9 mouse cellular contexts compared by ENCODE assay signal in the genomic region with DNA sequence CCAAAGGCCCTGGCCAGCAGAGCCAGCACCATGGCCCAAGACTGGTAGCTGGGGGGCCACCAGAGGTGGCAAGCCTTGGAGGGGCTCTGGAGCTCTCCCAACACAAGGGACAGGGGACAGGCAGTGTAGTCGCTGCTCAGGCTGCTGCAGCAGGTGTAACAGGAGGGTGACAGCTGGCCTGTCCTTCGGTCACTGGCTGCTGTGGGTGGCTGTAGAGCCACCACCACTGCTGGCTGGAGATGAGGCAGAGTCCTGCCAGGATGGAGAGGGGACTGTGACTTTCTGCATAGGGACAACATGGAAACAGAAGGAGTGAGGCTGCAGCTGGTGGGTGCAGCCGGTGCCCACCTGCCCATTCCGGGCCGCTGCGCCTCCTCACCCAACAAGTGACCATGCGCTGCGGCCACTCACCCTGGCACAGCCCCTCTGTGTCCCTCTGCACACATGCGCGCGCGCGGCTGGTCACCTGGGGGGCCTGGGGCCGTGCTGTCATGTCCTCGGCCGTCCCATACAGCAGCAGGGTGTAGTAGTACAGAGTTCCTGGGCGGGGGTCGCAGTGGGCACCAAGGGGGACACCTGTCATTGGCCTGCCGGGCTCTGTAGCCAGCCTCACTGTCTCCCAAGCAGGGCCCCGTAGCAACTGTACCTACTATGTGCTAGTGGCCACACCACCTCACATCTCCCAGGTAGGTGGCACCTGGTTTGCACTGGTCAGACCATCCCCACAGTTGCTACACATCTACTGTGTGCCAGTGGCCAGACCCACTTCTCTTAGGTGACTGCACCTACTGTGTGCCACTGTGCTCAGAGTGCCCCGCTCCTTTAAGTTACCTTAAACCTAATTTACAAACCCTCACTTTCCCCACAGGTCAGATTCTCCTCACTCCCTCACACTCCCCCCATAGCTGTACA. TPM values are rescaled to one million over a fixed set of nuclear protein-coding genes. Genes with fewer than 3 reads are reported as not detected.
DNase-seq lines count a peak whose midpoint lies in the region; ATAC-seq and TF ChIP-seq lines count a peak whose summit lies in the region.
"Had no signal": no experiment of that assay in that cellular context is flagged by ENCODE, and none has a peak within 500 bp of the region (broad histone marks: within the 10 kb centered on the region; RNA-seq: fewer than 3 reads in every experiment).

No protein-coding gene starts in this region.

- H3K36me3 ChIP-seq in heart, embryonic 14.5 days (ENCODE audit: control insufficient read depth, insufficient read depth, low read length): peaks cover 15% of the 10 kb centered on the region
- H3K36me3 ChIP-seq in E14TG2a.4 (ENCODE audit: insufficient read depth, low read length): peaks cover 25% of the 10 kb centered on the region
- H3K36me3 ChIP-seq in embryonic facial prominence, embryonic 15.5 days: peaks cover 18% of the 10 kb centered on the region; the same call in 1 of the 2 replicates
- peaks cover 21% of the 10 kb centered on the region for H3K36me3 ChIP-seq in liver, embryonic 15.5 days (replicated peaks)

- peak overlapping the region; percentile 96 for H3K4me2 ChIP-seq in heart, embryonic 14.5 days (ENCODE audit: low read length)
- peak overlapping the region; percentile 100 for H3K4me2 ChIP-seq in embryonic facial prominence, embryonic 15.5 days (replicated peaks)
- H3K4me2 ChIP-seq in liver, embryonic 15.5 days: peak overlapping the region; percentile 100

- TF ChIP-seq CTCF in E14TG2a.4 (conservative IDR thresholded peaks at IDR 0.05; ENCODE audit: low read length): no peak

- peaks cover 11% of the 10 kb centered on the region for H3K27me3 ChIP-seq in heart, embryonic 14.5 days (ENCODE audit: control insufficient read depth, insufficient read depth, low read length)
- H3K27me3 ChIP-seq in E14TG2a.4 (ENCODE audit: insufficient read depth, low read length): peaks cover 38% of the 10 kb centered on the region
- H3K27me3 ChIP-seq in embryonic facial prominence, embryonic 15.5 days: peaks cover 8% of the 10 kb centered on the region
- H3K27me3 ChIP-seq in liver, embryonic 15.5 days: peaks cover 2% of the 10 kb centered on the region
- H3K27me3 ChIP-seq: Patski had no signal

- no peak overlapping the region for H3K4me3 ChIP-seq in heart, embryonic 14.5 days (ENCODE audit: control insufficient read depth in 1 of 2, insufficient read depth in 1 of 2, low read depth in 1 of 2, low read length in 2 of 2)
- peak overlapping the region; percentile 96; the same call in 1 of the 2 replicates for H3K4me3 ChIP-seq in E14TG2a.4 (replicated peaks; ENCODE audit: low read length)
- peak overlapping the region; percentile 62; the same call in 1 of the 2 replicates for H3K4me3 ChIP-seq in embryonic facial prominence, embryonic 15.5 days (replicated peaks)
- H3K4me3 ChIP-seq in liver, embryonic 15.5 days (replicated peaks): peak overlapping the region; percentile 77

- no peaks in the 10 kb centered on the region for H3K9me3 ChIP-seq in heart, embryonic 14.5 days (ENCODE audit: control insufficient read depth, low read length)
- H3K9me3 ChIP-seq in E14TG2a.4 (ENCODE audit: low read length): no peaks in the 10 kb centered on the region
- no peaks in the 10 kb centered on the region for H3K9me3 ChIP-seq in embryonic facial prominence, embryonic 15.5 days (replicated peaks)
- no peaks in the 10 kb centered on the region for H3K9me3 ChIP-seq in liver, embryonic 15.5 days (replicated peaks)

- no peak overlapping the region for H3K27ac ChIP-seq in heart, embryonic 14.5 days (replicated peaks in 1 of 2; ENCODE audit: control insufficient read depth in 1 of 2, insufficient read depth in 1 of 2, low read depth in 2 of 2, low read length in 2 of 2)
- H3K27ac ChIP-seq in embryonic facial prominence, embryonic 15.5 days (replicated peaks): no peak overlapping the region
- peak overlapping the region; percentile 86 for H3K27ac ChIP-seq in liver, embryonic 15.5 days (replicated peaks)

- ATAC-seq in heart, embryonic 14.5 days (ENCODE audit: insufficient number of reproducible peaks, insufficient read depth, low FRiP score, low read depth): no peak
- no peak for ATAC-seq in embryonic facial prominence, embryonic 15.5 days (ENCODE audit: insufficient number of reproducible peaks, low FRiP score, low TSS enrichment, low read depth)
- ATAC-seq in liver, embryonic 15.5 days (ENCODE audit: insufficient read depth): no peak
- ATAC-seq: Patski had no signal

- no peak overlapping the region for H3K9ac ChIP-seq in heart, embryonic 14.5 days (ENCODE audit: low read length)
- H3K9ac ChIP-seq in embryonic facial prominence, embryonic 15.5 days: no peak overlapping the region
- peak overlapping the region; percentile 21 for H3K9ac ChIP-seq in liver, embryonic 15.5 days

- intact Hi-C loops in heart, postnatal 10 days (cut with DNase I): no loop called here

- no peak for DNase-seq in heart, postnatal 10 days
- no peak for DNase-seq in urinary bladder, adult 2 months (ENCODE audit: low spot score)
- no peak for DNase-seq in Muller cell, postnatal 12 days (ENCODE audit: inconsistent ontology term)
- no peak for DNase-seq in lung, postnatal 14 days

- 86% methylated on average over 21 of the region's 21 CpGs for WGBS in heart, embryonic 14.5 days
- 88% methylated on average over 21 of the region's 21 CpGs for WGBS in embryonic facial prominence, embryonic 15.5 days
- 78% methylated on average over 21 of the region's 21 CpGs for WGBS in liver, embryonic 15.5 days (ENCODE audit: insufficient replicate concordance)

- peaks cover 11 to 26% of the 10 kb centered on the region in 2 experiments for H3K4me1 ChIP-seq in heart, embryonic 14.5 days (ENCODE audit: control insufficient read depth in 2 of 2, insufficient read depth in 2 of 2, low read length in 2 of 2)
- H3K4me1 ChIP-seq in E14TG2a.4 (replicated peaks; ENCODE audit: low read depth, low read length): peaks cover 78% of the 10 kb centered on the region
- H3K4me1 ChIP-seq in embryonic facial prominence, embryonic 15.5 days: peaks cover 50% of the 10 kb centered on the region
- H3K4me1 ChIP-seq in liver, embryonic 15.5 days (replicated peaks): peaks cover 81% of the 10 kb centered on the region

RNA-seq across cellular contexts. Expression of a gene that starts 1.6 kb away (rescaled TPM):
- 28.9 and 30.8 TPM in 2 replicates for polyA plus RNA-seq in heart, embryonic 14.5 days (2014; fragmentation: Nextera tagmentation; extraction: Ambion mirVana)
- total RNA-seq in heart, postnatal 10 days (2021): 10 to 100 TPM; 15.3 to 17.9 TPM
- polyA plus RNA-seq in embryonic facial prominence, embryonic 15.5 days (2015; fragmentation: Nextera tagmentation; extraction: Ambion mirVana): 50.8 and 52.7 TPM in 2 replicates
- polyA plus RNA-seq in liver, embryonic 15.5 days (2015; fragmentation: Nextera tagmentation; extraction: Ambion mirVana): 32.4 and 35.0 TPM in 2 replicates
- polyA plus RNA-seq in urinary bladder, adult 2 months (2012; rRNA removed): 41.8 and 45.6 TPM in 2 replicates

RNA-seq across cellular contexts. Expression of a gene that starts 7.4 kb away (rescaled TPM):
- 1.4 TPM in 2 replicates for polyA plus RNA-seq in heart, embryonic 14.5 days (2014; fragmentation: Nextera tagmentation; extraction: Ambion mirVana)
- 1 to 10 TPM; 1.7 to 1.8 TPM for total RNA-seq in heart, postnatal 10 days (2021)
- polyA plus RNA-seq in embryonic facial prominence, embryonic 15.5 days (2015; fragmentation: Nextera tagmentation; extraction: Ambion mirVana): 4.2 and 5.2 TPM in 2 replicates
- polyA plus RNA-seq in liver, embryonic 15.5 days (2015; fragmentation: Nextera tagmentation; extraction: Ambion mirVana): 3.9 and 4.1 TPM in 2 replicates
- polyA plus RNA-seq in urinary bladder, adult 2 months (2012; rRNA removed): 9.5 and 9.9 TPM in 2 replicates

RNA-seq across cellular contexts. Expression of a gene that starts 7.8 kb away (rescaled TPM):
- 1.4 and 1.6 TPM in 2 replicates for polyA plus RNA-seq in heart, embryonic 14.5 days (2014; fragmentation: Nextera tagmentation; extraction: Ambion mirVana)
- total RNA-seq in heart, postnatal 10 days (2021): 1 to 10 TPM; 2.2 to 2.4 TPM
- 10.7 and 13.7 TPM in 2 replicates for polyA plus RNA-seq in embryonic facial prominence, embryonic 15.5 days (2015; fragmentation: Nextera tagmentation; extraction: Ambion mirVana)
- 75.6 and 92.4 TPM in 2 replicates for polyA plus RNA-seq in liver, embryonic 15.5 days (2015; fragmentation: Nextera tagmentation; extraction: Ambion mirVana)
- polyA plus RNA-seq in urinary bladder, adult 2 months (2012; rRNA removed): 7.7 and 18.0 TPM in 2 replicates

RNA-seq across cellular contexts. Expression of a gene that starts 26.1 kb away (rescaled TPM):
- 0.78 and 1.4 TPM in 2 replicates for polyA plus RNA-seq in heart, embryonic 14.5 days (2014; fragmentation: Nextera tagmentation; extraction: Ambion mirVana)
- 1 to 10 TPM; 4.7 to 5.0 TPM for total RNA-seq in heart, postnatal 10 days (2021)
- 3.4 and 5.4 TPM in 2 replicates for polyA plus RNA-seq in embryonic facial prominence, embryonic 15.5 days (2015; fragmentation: Nextera tagmentation; extraction: Ambion mirVana)
- 0.09 and 0.12 TPM in 2 replicates for polyA plus RNA-seq in liver, embryonic 15.5 days (2015; fragmentation: Nextera tagmentation; extraction: Ambion mirVana)
- polyA plus RNA-seq in urinary bladder, adult 2 months (2012; rRNA removed): 0.76 and 1.4 TPM in 2 replicates

RNA-seq across cellular contexts. Expression of a gene that starts 26.3 kb away (rescaled TPM):
- polyA plus RNA-seq in heart, embryonic 14.5 days (2014; fragmentation: Nextera tagmentation; extraction: Ambion mirVana): 6.8 and 7.8 TPM in 2 replicates
- total RNA-seq in heart, postnatal 10 days (2021): 10 to 100 TPM; 36.9 to 42.9 TPM
- polyA plus RNA-seq in embryonic facial prominence, embryonic 15.5 days (2015; fragmentation: Nextera tagmentation; extraction: Ambion mirVana): 11.5 and 11.6 TPM in 2 replicates
- polyA plus RNA-seq in liver, embryonic 15.5 days (2015; fragmentation: Nextera tagmentation; extraction: Ambion mirVana): 2.2 and 2.3 TPM in 2 replicates
- 57.9 and 65.7 TPM in 2 replicates for polyA plus RNA-seq in urinary bladder, adult 2 months (2012; rRNA removed)

Comparison
In these comparisons a context has a peak if more than half of its experiments do, and no peak if none do; other contexts are left out.
1. H3K4me3 ChIP-seq: peak in E14TG2a.4 (single experiment), embryonic facial prominence, embryonic 15.5 days (single experiment) and liver, embryonic 15.5 days (single experiment); none in heart, embryonic 14.5 days (0 of 2).
2. Peak in every context shown above with its lines, with median percentiles within 50 percentile points of each other: H3K4me2 ChIP-seq.